Mouse (Mus musculus) small intestine, adult 2 months (tissue): Measurements from ENCODE around the gene Tanc2. TPM values are rescaled to one million over a fixed set of nuclear protein-coding genes. Genes with fewer than 3 reads are reported as not detected.

Source experiments
- H3K27ac ChIP-seq: fragments of 200-500 bp; 2 replicates; pipeline ENCODE4 v1.5.1; 2012; ENCODE audit warnings: low read depth, low read length, control low read depth, inconsistent platforms; ENCODE audit not compliant: insufficient read depth
- H3K27me3 ChIP-seq: fragments of 200-500 bp; 2 replicates; pipeline ENCODE4 v1.6.1; 2012; ENCODE audit warnings: mild to moderate bottlenecking, moderate library complexity, low read length, inconsistent platforms; ENCODE audit not compliant: control insufficient read depth, insufficient read depth
- H3K36me3 ChIP-seq: fragments of 200-500 bp; 2 replicates; pipeline ENCODE4 v1.6.1; 2012; ENCODE audit warnings: mild to moderate bottlenecking, low read length, control low read depth, inconsistent platforms; ENCODE audit not compliant: control insufficient read depth, insufficient read depth
- H3K4me1 ChIP-seq: fragments of 200-500 bp; 2 replicates; pipeline ENCODE4 v1.6.1; 2012; ENCODE audit warnings: low read length, inconsistent platforms, mixed read lengths; ENCODE audit not compliant: control insufficient read depth, insufficient read depth, insufficient read length
- H3K4me3 ChIP-seq: fragments of 200-500 bp; 2 replicates; pipeline ENCODE4 v1.5.1; 2012; ENCODE audit warnings: low read depth, mild to moderate bottlenecking, control low read depth, inconsistent platforms, low read length, moderate library complexity
- CTCF ChIP-seq: fragments of 200-500 bp; IDR thresholded peaks from 2 replicates; pipeline ENCODE4 v1.5.1; 2012; ENCODE audit warnings: low read depth, mild to moderate bottlenecking, control low read depth, inconsistent platforms, low read length, moderate library complexity, mixed read lengths; ENCODE audit not compliant: insufficient replicate concordance, insufficient read length; ENCODE audit errors: extremely low read depth
- POLR2A ChIP-seq: fragments of 200-500 bp; IDR thresholded peaks from 2 replicates; pipeline ENCODE4 v1.6.1; 2012; ENCODE audit warnings: low read depth, mild to moderate bottlenecking, control low read depth, inconsistent platforms, low read length, moderate library complexity
- WGBS: fragments of 180-500 bp; shearing (Covaris S2); methylation state at CpG from one replicate; pipeline ENCODE4 v1.1.7; 2018; 5-methylcytosine and 5-hydroxymethylcytosine counted together
- polyA plus RNA-seq: library from polyadenylated mRNA; depleted of rRNA; stranded (reverse); fragments of >200 nt; gene quantifications from 2 replicates; pipeline ENCODE4 v1.2.3, GENCODE M21; 2012

Tanc2 gene
- polyA plus RNA-seq, 1 experiment: 2.1 TPM

- TF ChIP-seq POLR2A: no peak
- no peak for TF ChIP-seq CTCF
- Histone ChIP-seq H3K4me3 (no peak overlapping the region), H3K27me3 (no peaks in the 10 kb centered on the region), H3K4me1 (no peaks in the 10 kb centered on the region), H3K27ac (no peak overlapping the region), H3K36me3 (no peaks in the 10 kb centered on the region; the same call in 1 of the 2 replicates)
- WGBS: 50% methylated on average over 2 of the region's 2 CpGs
Observed at GRCm38 (mm10) chr11:105909617-105910016, 319.8 kb downstream of the Tanc2 start.

GRCm38 (mm10) chr11:105911149-105911548 lies 321.4 kb downstream of the Tanc2 start:
- Histone ChIP-seq H3K27ac (no peak overlapping the region), H3K27me3 (no peaks in the 10 kb centered on the region), H3K36me3 (no peaks in the 10 kb centered on the region; the same call in 1 of the 2 replicates), H3K4me1 (no peaks in the 10 kb centered on the region), H3K4me3 (no peak overlapping the region)
- TF ChIP-seq POLR2A (no peak), CTCF (no peak)

- no peak for TF ChIP-seq CTCF
- no peak for TF ChIP-seq POLR2A
- WGBS: 19% methylated on average over 4 of the region's 4 CpGs
- Histone ChIP-seq H3K27ac (no peak overlapping the region), H3K27me3 (no peaks in the 10 kb centered on the region), H3K36me3 (no peaks in the 10 kb centered on the region; the same call in 1 of the 2 replicates), H3K4me3 (no peak overlapping the region), H3K4me1 (no peaks in the 10 kb centered on the region)
Observed at GRCm38 (mm10) chr11:105911592-105912375, 322.0 kb downstream of the Tanc2 start.

GRCm38 (mm10) chr11:105913580-105913979 lies 323.8 kb downstream of the Tanc2 start:
- TF ChIP-seq CTCF (no peak), POLR2A (no peak)
- 74% methylated on average over 5 of the region's 5 CpGs for WGBS
- H3K36me3 ChIP-seq: no peaks in the 10 kb centered on the region; the same call in 1 of the 2 replicates
- no peaks in the 10 kb centered on the region for H3K4me1 ChIP-seq
- no peak overlapping the region for H3K4me3 ChIP-seq
- no peak overlapping the region for H3K27ac ChIP-seq
- H3K27me3 ChIP-seq: no peaks in the 10 kb centered on the region

GRCm38 (mm10) chr11:105920098-105920785 lies 330.5 kb downstream of the Tanc2 start:
- no peaks in the 10 kb centered on the region for H3K36me3 ChIP-seq
- no peak overlapping the region for H3K27ac ChIP-seq
- TF ChIP-seq POLR2A (no peak), CTCF (no peak)
- H3K4me3 ChIP-seq: no peak overlapping the region
- no peaks in the 10 kb centered on the region for H3K27me3 ChIP-seq
- no peaks in the 10 kb centered on the region for H3K4me1 ChIP-seq
- WGBS: 77% methylated on average over 3 of the region's 3 CpGs

GRCm38 (mm10) chr11:105920836-105921235 lies 331.1 kb downstream of the Tanc2 start:
- TF ChIP-seq CTCF (no peak), POLR2A (no peak)
- WGBS: 91% methylated on average over 2 of the region's 2 CpGs
- Histone ChIP-seq H3K36me3 (no peaks in the 10 kb centered on the region), H3K4me3 (no peak overlapping the region), H3K27me3 (no peaks in the 10 kb centered on the region), H3K27ac (no peak overlapping the region), H3K4me1 (no peaks in the 10 kb centered on the region)

- Histone ChIP-seq H3K4me1 (no peaks in the 10 kb centered on the region), H3K4me3 (no peak overlapping the region), H3K27ac (no peak overlapping the region), H3K36me3 (no peaks in the 10 kb centered on the region), H3K27me3 (no peaks in the 10 kb centered on the region)
- 94% methylated on average over 5 of the region's 5 CpGs for WGBS
- TF ChIP-seq POLR2A (no peak), CTCF (no peak)
Observed at GRCm38 (mm10) chr11:105921275-105921674, 331.5 kb downstream of the Tanc2 start.
